18 mouse cellular contexts compared by ENCODE assay signal in the genomic region with DNA sequence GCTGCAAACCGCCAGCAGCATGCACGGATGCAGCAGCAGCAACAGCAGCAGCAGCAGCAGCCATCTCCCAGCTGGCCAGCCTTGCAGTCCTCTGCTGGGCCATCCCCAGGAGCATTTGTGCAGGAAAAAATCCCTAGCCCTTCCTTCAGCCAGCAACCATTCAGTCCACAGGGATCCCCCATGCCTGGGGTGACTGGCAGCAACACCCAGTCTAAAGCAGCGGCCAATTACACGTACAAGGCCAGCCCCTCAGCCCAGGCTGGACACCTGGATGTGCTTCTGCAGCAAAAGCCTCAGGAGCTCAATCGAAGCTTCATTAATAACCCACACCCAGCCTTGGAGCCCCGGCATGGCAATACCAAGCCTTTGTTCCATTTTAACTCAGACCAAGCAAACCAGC.
DNase-seq lines count a peak whose midpoint lies in the region; ATAC-seq lines count a peak whose summit lies in the region.
"Had no signal": no experiment of that assay in that cellular context is flagged by ENCODE, and none has a peak within 500 bp of the region (broad histone marks: within the 10 kb centered on the region; RNA-seq: fewer than 3 reads in every experiment).

No protein-coding gene starts in this region.

- no peak for ATAC-seq in hindbrain, embryonic 14.5 days (ENCODE audit: low FRiP score)
- ATAC-seq in hindbrain, embryonic 12.5 days (ENCODE audit: low FRiP score): no peak
- ATAC-seq in midbrain, embryonic 13.5 days: peak; percentile 43; the same call in 1 of the 2 replicates
- ATAC-seq in neural tube, embryonic 15.5 days (ENCODE audit: low FRiP score): 0 out of 2 replicates have a peak, but pooled peaks have one; percentile 20
- ATAC-seq: forebrain, embryonic 15.5 days had no signal

- H3K4me3 ChIP-seq in hindbrain, embryonic 14.5 days (replicated peaks; ENCODE audit: low read length): no peak overlapping the region
- no peak overlapping the region for H3K4me3 ChIP-seq in hindbrain, embryonic 12.5 days
- H3K4me3 ChIP-seq in limb, embryonic 10.5 days: no peak overlapping the region
- no peak overlapping the region for H3K4me3 ChIP-seq in midbrain, embryonic 13.5 days (replicated peaks)
- H3K4me3 ChIP-seq in neural tube, embryonic 15.5 days (replicated peaks): no peak overlapping the region
- H3K4me3 ChIP-seq: embryonic facial prominence, embryonic 10.5 days; forebrain, embryonic 15.5 days; heart, adult 2 months; heart, embryonic 12.5 days; hindbrain, embryonic 13.5 days had no signal

- H3K9ac ChIP-seq in hindbrain, embryonic 14.5 days: no peak overlapping the region
- no peak overlapping the region for H3K9ac ChIP-seq in hindbrain, embryonic 12.5 days
- no peak overlapping the region for H3K9ac ChIP-seq in midbrain, embryonic 13.5 days (replicated peaks)
- no peak overlapping the region for H3K9ac ChIP-seq in neural tube, embryonic 15.5 days (replicated peaks)
- H3K9ac ChIP-seq: forebrain, embryonic 15.5 days; heart, embryonic 12.5 days; hindbrain, embryonic 13.5 days had no signal

- 76% methylated on average over 6 of the region's 6 CpGs for WGBS in hindbrain, embryonic 14.5 days
- 80% methylated on average over 6 of the region's 6 CpGs for WGBS in hindbrain, embryonic 12.5 days
- WGBS in limb, embryonic 10.5 days: 77% methylated on average over 6 of the region's 6 CpGs
- 88% methylated on average over 6 of the region's 6 CpGs for WGBS in midbrain, embryonic 13.5 days
- 74% methylated on average over 6 of the region's 6 CpGs for WGBS in neural tube, embryonic 15.5 days

- H3K27me3 ChIP-seq in hindbrain, embryonic 14.5 days (ENCODE audit: control insufficient read depth, insufficient read depth, low read length): no peaks in the 10 kb centered on the region
- no peaks in the 10 kb centered on the region for H3K27me3 ChIP-seq in hindbrain, embryonic 12.5 days
- no peaks in the 10 kb centered on the region for H3K27me3 ChIP-seq in limb, embryonic 10.5 days (ENCODE audit: low read depth, poor library complexity, severe bottlenecking)
- H3K27me3 ChIP-seq in midbrain, embryonic 13.5 days: no peaks in the 10 kb centered on the region
- H3K27me3 ChIP-seq in neural tube, embryonic 15.5 days (replicated peaks): no peaks in the 10 kb centered on the region
- H3K27me3 ChIP-seq: forebrain, embryonic 15.5 days; heart, embryonic 12.5 days; hindbrain, embryonic 13.5 days had no signal

- H3K4me1 ChIP-seq in hindbrain, embryonic 14.5 days (replicated peaks; ENCODE audit: control insufficient read depth, insufficient read depth, low read length): 0 out of 2 replicates have a peak, but pooled peaks cover under 1% of the 10 kb centered on the region
- H3K4me1 ChIP-seq in hindbrain, embryonic 12.5 days: peaks cover 9% of the 10 kb centered on the region
- peaks cover 18% of the 10 kb centered on the region for H3K4me1 ChIP-seq in limb, embryonic 10.5 days
- H3K4me1 ChIP-seq in midbrain, embryonic 13.5 days (replicated peaks): peaks cover 5% of the 10 kb centered on the region; the same call in 1 of the 2 replicates
- peaks cover 15% of the 10 kb centered on the region for H3K4me1 ChIP-seq in neural tube, embryonic 15.5 days
- H3K4me1 ChIP-seq: forebrain, embryonic 15.5 days had no signal

- H3K4me2 ChIP-seq in hindbrain, embryonic 14.5 days (replicated peaks): no peak overlapping the region
- H3K4me2 ChIP-seq in hindbrain, embryonic 12.5 days (replicated peaks): no peak overlapping the region
- no peak overlapping the region for H3K4me2 ChIP-seq in midbrain, embryonic 13.5 days (replicated peaks)
- H3K4me2 ChIP-seq in neural tube, embryonic 15.5 days: no peak overlapping the region
- H3K4me2 ChIP-seq: forebrain, embryonic 15.5 days; heart, embryonic 12.5 days; hindbrain, embryonic 13.5 days had no signal

- H3K9me3 ChIP-seq in hindbrain, embryonic 14.5 days (ENCODE audit: control insufficient read depth, low read length): no peaks in the 10 kb centered on the region
- no peaks in the 10 kb centered on the region for H3K9me3 ChIP-seq in hindbrain, embryonic 12.5 days (replicated peaks)
- H3K9me3 ChIP-seq in limb, embryonic 10.5 days (replicated peaks): no peaks in the 10 kb centered on the region
- no peaks in the 10 kb centered on the region for H3K9me3 ChIP-seq in midbrain, embryonic 13.5 days
- no peaks in the 10 kb centered on the region for H3K9me3 ChIP-seq in neural tube, embryonic 15.5 days (replicated peaks)
- H3K9me3 ChIP-seq: embryonic facial prominence, embryonic 10.5 days; forebrain, embryonic 15.5 days; heart, embryonic 12.5 days; hindbrain, embryonic 13.5 days had no signal

- 0 out of 2 replicates have a peak overlapping the region, but pooled peaks have one; percentile 17 for H3K27ac ChIP-seq in hindbrain, embryonic 14.5 days
- no peak overlapping the region for H3K27ac ChIP-seq in hindbrain, embryonic 12.5 days
- H3K27ac ChIP-seq in limb, embryonic 10.5 days: peak overlapping the region; percentile 58; the same call in 1 of the 2 replicates
- peak overlapping the region; percentile 10; the same call in 1 of the 2 replicates for H3K27ac ChIP-seq in midbrain, embryonic 13.5 days
- 0 out of 2 replicates have a peak overlapping the region, but pooled peaks have one; percentile 28 for H3K27ac ChIP-seq in neural tube, embryonic 15.5 days (replicated peaks)
- H3K27ac ChIP-seq: forebrain, embryonic 15.5 days; heart, adult 2 months; hindbrain, embryonic 13.5 days had no signal

- no peaks in the 10 kb centered on the region for H3K36me3 ChIP-seq in hindbrain, embryonic 14.5 days (replicated peaks; ENCODE audit: control insufficient read depth, insufficient read depth)
- H3K36me3 ChIP-seq in hindbrain, embryonic 12.5 days: no peaks in the 10 kb centered on the region
- 0 out of 2 replicates have a peak, but pooled peaks cover 5% of the 10 kb centered on the region for H3K36me3 ChIP-seq in limb, embryonic 10.5 days
- peaks cover 9% of the 10 kb centered on the region; the same call in 1 of the 2 replicates for H3K36me3 ChIP-seq in midbrain, embryonic 13.5 days
- peaks cover 5% of the 10 kb centered on the region; the same call in 1 of the 2 replicates for H3K36me3 ChIP-seq in neural tube, embryonic 15.5 days
- H3K36me3 ChIP-seq: forebrain, embryonic 15.5 days had no signal

- DNase-seq in hindbrain, embryonic 14.5 days (ENCODE audit: low spot score): no peak
- no peak for DNase-seq in limb, embryonic 10.5 days (ENCODE audit: low spot score)
- no peak for DNase-seq in kidney, adult 18-20 months
- DNase-seq: adrenal gland, adult 2 months; adrenal gland, postnatal 25 days; cerebellum, adult 18-20 months; cerebellum, adult 9-11 months; cerebellum, postnatal 36 days; gastrocnemius, postnatal 10 days; heart, adult 2 months; heart, postnatal 4 days had no signal

Comparison
In these comparisons a context has a peak if more than half of its experiments do, and no peak if none do; other contexts are left out.
1. ATAC-seq: peak in midbrain, embryonic 13.5 days (single experiment) and neural tube, embryonic 15.5 days (single experiment); none in hindbrain, embryonic 14.5 days (single experiment) and hindbrain, embryonic 12.5 days (single experiment).